In the genomic region with DNA sequence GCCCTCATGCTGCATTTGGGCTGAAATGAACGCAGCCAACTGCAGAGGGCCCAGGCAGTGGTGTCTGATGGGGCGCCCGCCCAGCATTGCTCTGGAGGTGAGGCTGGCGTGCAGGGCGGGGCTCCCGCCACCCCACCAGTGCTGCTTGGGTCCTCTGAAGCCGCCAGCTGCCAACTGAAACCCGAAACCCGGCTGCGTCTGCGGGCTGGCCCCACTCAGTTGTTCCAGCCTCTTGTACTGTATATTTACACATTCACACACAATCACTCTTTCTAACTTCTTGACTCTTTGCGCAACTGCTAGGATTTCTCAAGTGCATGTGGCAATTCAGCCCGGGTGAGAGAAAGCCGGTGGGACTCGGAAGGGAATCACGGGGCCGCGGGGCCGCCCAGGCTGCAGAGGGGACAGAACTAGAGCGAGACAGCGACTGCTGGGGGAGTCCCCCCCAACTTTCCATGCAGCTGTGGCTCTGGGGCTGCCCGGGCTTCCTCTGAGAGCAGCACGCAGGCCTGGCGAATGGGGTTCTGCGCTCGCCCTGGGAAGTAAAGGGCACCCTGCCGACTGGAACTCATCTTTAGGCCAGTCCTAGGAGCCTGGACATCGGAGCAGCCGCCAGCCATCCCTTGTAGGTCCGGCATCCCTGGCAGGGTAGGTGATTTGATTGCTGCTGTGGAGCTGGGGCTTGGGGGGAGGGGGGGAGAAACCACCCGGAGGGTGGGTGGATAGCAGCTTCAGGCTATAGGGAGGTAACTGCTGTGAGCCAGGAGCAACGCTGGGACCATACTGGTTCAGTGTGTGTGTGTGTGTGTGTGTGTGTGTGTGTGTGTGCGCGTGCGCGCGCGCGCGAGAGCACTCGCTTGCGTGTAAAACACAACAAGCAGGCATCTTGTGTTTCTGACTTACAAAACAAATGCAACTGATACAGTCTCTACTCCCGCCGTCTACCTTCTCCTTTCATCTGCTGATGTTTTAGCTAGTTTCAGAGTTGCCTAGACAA, we compare ENCODE assay signal across 7 mouse cellular contexts. TPM values are rescaled to one million over a fixed set of nuclear protein-coding genes. Genes with fewer than 3 reads are reported as not detected.
DNase-seq lines count a peak whose midpoint lies in the region; ATAC-seq lines count a peak whose summit lies in the region.

A gene (plus strand): TSS at position 177 of the 997 bp plus-strand sequence.

- H3K27ac ChIP-seq in limb, embryonic 12.5 days: peak within 1 kb of the TSS; percentile 100
- H3K27ac ChIP-seq in midbrain, embryonic 12.5 days (replicated peaks): peak within 1 kb of the TSS; percentile 63

- peaks cover 46% of the 10 kb centered on the region for H3K4me1 ChIP-seq in limb, embryonic 12.5 days (replicated peaks)
- peaks cover 18% of the 10 kb centered on the region; the same call in 1 of the 2 replicates for H3K4me1 ChIP-seq in midbrain, embryonic 12.5 days

- intact Hi-C loops in gastrocnemius, postnatal 36 days (cut with DNase I): no loop called here

- H3K36me3 ChIP-seq in limb, embryonic 12.5 days: no peaks in the 10 kb centered on the region
- H3K36me3 ChIP-seq in midbrain, embryonic 12.5 days: no peaks in the 10 kb centered on the region

- peak; percentile 69 for ATAC-seq in inflammation-experienced regulatory T-cells, adult 6 months
- ATAC-seq in limb, embryonic 12.5 days (ENCODE audit: insufficient number of reproducible peaks, insufficient read depth, low FRiP score, low TSS enrichment, low read depth): peak; percentile 90
- ATAC-seq in midbrain, embryonic 12.5 days (ENCODE audit: low FRiP score, low read depth): peak; percentile 84

- peak within 1 kb of the TSS; percentile 81 for H3K4me2 ChIP-seq in limb, embryonic 12.5 days
- peak within 1 kb of the TSS; percentile 91 for H3K4me2 ChIP-seq in midbrain, embryonic 12.5 days (replicated peaks)

- no peaks in the 10 kb centered on the region for H3K9me3 ChIP-seq in limb, embryonic 12.5 days
- H3K9me3 ChIP-seq in midbrain, embryonic 12.5 days: no peaks in the 10 kb centered on the region

- peak; percentile 5 for DNase-seq in T-cell, adult 2 months (ENCODE audit: low spot score)
- peak; percentile 79 for DNase-seq in embryo, embryonic 10 days (ENCODE audit: low spot score)
- DNase-seq in gastrocnemius, postnatal 36 days: peak; percentile 43 to 55
- peak; percentile 46 for DNase-seq in spleen, adult 12 weeks (ENCODE audit: low spot score)

- peak within 1 kb of the TSS; percentile 80 for H3K9ac ChIP-seq in limb, embryonic 12.5 days (replicated peaks)
- H3K9ac ChIP-seq in midbrain, embryonic 12.5 days (replicated peaks): peak within 1 kb of the TSS; percentile 53

- peak within 1 kb of the TSS; percentile 63 for H3K4me3 ChIP-seq in limb, embryonic 12.5 days (replicated peaks)
- H3K4me3 ChIP-seq in midbrain, embryonic 12.5 days: peak within 1 kb of the TSS; percentile 54

- no peaks in the 10 kb centered on the region for H3K27me3 ChIP-seq in limb, embryonic 12.5 days
- no peaks in the 10 kb centered on the region; the same call in 1 of the 2 replicates for H3K27me3 ChIP-seq in midbrain, embryonic 12.5 days

- WGBS in limb, embryonic 12.5 days: under 1% methylated on average over 44 of the region's 44 CpGs
- under 1% methylated on average over 44 of the region's 44 CpGs for WGBS in midbrain, embryonic 12.5 days

RNA-seq across cellular contexts. Expression of the gene that starts here (rescaled TPM):
- total RNA-seq in gastrocnemius, postnatal 36 days (2021): 10 to 100 TPM; 17.6 to 18.5 TPM
- 1 to 10 TPM in 2 of 3 experiments, under 1 TPM in 1; 0.29 to 3.2 (median 2.4) TPM for polyA plus RNA-seq in inflammation-experienced regulatory T-cells, adult 6 months (2017; shearing (Covaris generic))
- 17.7 and 18.3 TPM in 2 replicates for polyA plus RNA-seq in limb, embryonic 12.5 days (2016; fragmentation: Nextera tagmentation; extraction: Ambion mirVana)
- 4.1 and 5.7 TPM in 2 replicates for polyA plus RNA-seq in midbrain, embryonic 12.5 days (2016; fragmentation: Nextera tagmentation; extraction: Ambion mirVana)

Comparison
In these comparisons a context has a peak if more than half of its experiments do, and no peak if none do; other contexts are left out.
1. Peak in every context shown above with its lines: DNase-seq, ATAC-seq, H3K4me3 ChIP-seq and H3K27ac ChIP-seq.
2. DNase-seq: peak in every context shown above with its lines; median percentile 79 in embryo, embryonic 10 days; 49 in gastrocnemius, postnatal 36 days; 46 in spleen, adult 12 weeks; 5 in T-cell, adult 2 months.